Mouse (Mus musculus): Measurements from ENCODE around the gene Tufm. TPM values are rescaled to one million over a fixed set of nuclear protein-coding genes. Genes with fewer than 3 reads are reported as not detected.

Tufm gene
- polyA plus RNA-seq, 1 experiment from 2014 or later, result 57.7 TPM

DNA sequence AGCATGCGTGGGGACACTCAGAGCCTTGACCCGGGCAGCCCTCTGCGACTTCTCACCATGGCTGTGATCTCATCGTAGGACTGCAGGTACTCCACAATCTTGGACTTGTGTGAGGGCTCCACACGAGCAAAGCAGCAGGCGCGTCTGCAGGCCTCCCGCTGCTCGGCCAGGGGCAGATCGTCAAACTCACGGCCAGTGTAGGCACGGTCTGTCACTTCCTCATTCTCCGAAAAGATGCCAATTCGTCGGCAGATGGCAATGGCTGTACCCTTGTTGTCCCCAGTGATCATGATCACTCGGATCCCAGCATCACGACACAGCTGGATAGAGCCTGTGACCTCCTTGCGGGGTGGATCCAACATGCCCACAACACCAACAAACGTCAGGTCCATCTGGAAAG lies 38.7 kb upstream of the Tufm start:
- H3K27me3 ChIP-seq (ENCODE audit: insufficient read depth, low read length), result no peaks in the 10 kb centered on the region
- no peaks in the 10 kb centered on the region for H3K9me3 ChIP-seq (ENCODE audit: low read length)
- H3K36me3 ChIP-seq (replicated peaks; ENCODE audit: insufficient read depth, low read length), result peaks cover 18% of the 10 kb centered on the region
- H3K4me1 ChIP-seq (ENCODE audit: insufficient read depth), result no peaks in the 10 kb centered on the region
- 73% methylated on average over 19 of the region's 19 CpGs for WGBS (ENCODE audit: insufficient replicate concordance)
- ATAC-seq (no peak), DNase-seq (no peak)
- no peak overlapping the region for H3K9ac ChIP-seq (replicated peaks)
- no peak overlapping the region for H3K4me3 ChIP-seq (ENCODE audit: low read depth, low read length)
- no peak for TF ChIP-seq CTCF (IDR thresholded peaks at IDR 0.05; ENCODE audit: low read depth)
- TF ChIP-seq EP300 (IDR thresholded peaks at IDR 0.05; ENCODE audit: low read depth), result no peak
- no peak overlapping the region for H3K4me2 ChIP-seq (ENCODE audit: low read depth, low read length)
- no peak overlapping the region for H3K27ac ChIP-seq (ENCODE audit: low read depth)

DNA sequence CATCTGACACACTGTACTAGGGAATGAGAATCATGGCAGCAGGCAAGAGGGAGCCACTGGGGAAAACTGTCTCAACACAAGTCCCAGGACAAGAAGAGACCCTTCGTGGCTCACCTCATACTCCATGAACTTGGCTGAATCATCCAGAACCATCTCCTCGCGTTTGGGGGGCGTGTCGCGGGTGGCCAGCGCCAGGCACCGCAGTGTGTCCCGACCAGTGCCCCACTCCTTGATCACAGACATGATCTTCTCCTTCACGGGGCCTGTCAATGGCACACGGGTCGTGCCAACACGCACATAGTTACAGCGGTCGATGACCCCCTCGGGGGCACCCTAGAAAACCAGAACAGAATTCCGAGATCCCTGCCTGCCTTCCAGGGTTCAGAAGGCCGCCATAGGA lies 37.2 kb upstream of the Tufm start:
- DNase-seq (no peak), ATAC-seq (no peak)
- TF ChIP-seq CTCF (IDR thresholded peaks at IDR 0.05; ENCODE audit: low read depth) (no peak), EP300 (IDR thresholded peaks at IDR 0.05; ENCODE audit: low read depth) (no peak)
- Histone ChIP-seq H3K9ac (replicated peaks) (no peak overlapping the region), H3K27ac (ENCODE audit: low read depth) (no peak overlapping the region), H3K9me3 (ENCODE audit: low read length) (no peaks in the 10 kb centered on the region), H3K27me3 (ENCODE audit: insufficient read depth, low read length) (no peaks in the 10 kb centered on the region), H3K4me2 (ENCODE audit: low read depth, low read length) (no peak overlapping the region), H3K4me1 (ENCODE audit: insufficient read depth) (no peaks in the 10 kb centered on the region), H3K4me3 (ENCODE audit: low read depth, low read length) (no peak overlapping the region), H3K36me3 (replicated peaks; ENCODE audit: insufficient read depth, low read length) (peaks cover 9% of the 10 kb centered on the region; the same call in 1 of the 2 replicates)
- 89% methylated on average over 18 of the region's 18 CpGs for WGBS (ENCODE audit: insufficient replicate concordance)

DNA sequence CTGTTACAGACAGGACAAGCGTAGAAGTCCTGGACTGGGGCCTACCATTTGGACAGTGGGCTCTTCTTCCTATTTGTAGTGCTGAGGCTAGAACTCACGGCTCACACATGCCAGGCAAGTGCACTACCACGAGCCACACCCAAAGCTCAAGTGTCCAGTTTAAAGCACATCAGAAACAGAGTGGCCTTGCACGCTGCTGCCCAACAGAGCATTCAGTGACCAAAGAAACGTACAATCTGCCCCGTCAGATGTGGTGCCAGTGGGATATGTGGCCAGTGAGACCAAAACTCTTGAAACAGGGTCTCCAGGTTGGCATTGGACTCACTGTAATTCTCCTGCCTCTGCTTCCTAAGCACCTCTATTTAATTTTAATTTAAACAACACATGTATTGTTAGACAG lies 36.5 kb upstream of the Tufm start:
- WGBS (ENCODE audit: insufficient replicate concordance), result 80% methylated on average over 6 of the region's 6 CpGs
- Histone ChIP-seq H3K4me3 (ENCODE audit: low read depth, low read length) (no peak overlapping the region), H3K9ac (replicated peaks) (no peak overlapping the region), H3K9me3 (ENCODE audit: low read length) (no peaks in the 10 kb centered on the region), H3K4me1 (ENCODE audit: insufficient read depth) (no peaks in the 10 kb centered on the region), H3K36me3 (replicated peaks; ENCODE audit: insufficient read depth, low read length) (peaks cover 7% of the 10 kb centered on the region; the same call in 1 of the 2 replicates), H3K27ac (ENCODE audit: low read depth) (no peak overlapping the region), H3K27me3 (ENCODE audit: insufficient read depth, low read length) (no peaks in the 10 kb centered on the region), H3K4me2 (ENCODE audit: low read depth, low read length) (no peak overlapping the region)
- no peak for TF ChIP-seq CTCF (IDR thresholded peaks at IDR 0.05; ENCODE audit: low read depth)
- no peak for TF ChIP-seq EP300 (IDR thresholded peaks at IDR 0.05; ENCODE audit: low read depth)
- DNase-seq (no peak), ATAC-seq (no peak)

DNA sequence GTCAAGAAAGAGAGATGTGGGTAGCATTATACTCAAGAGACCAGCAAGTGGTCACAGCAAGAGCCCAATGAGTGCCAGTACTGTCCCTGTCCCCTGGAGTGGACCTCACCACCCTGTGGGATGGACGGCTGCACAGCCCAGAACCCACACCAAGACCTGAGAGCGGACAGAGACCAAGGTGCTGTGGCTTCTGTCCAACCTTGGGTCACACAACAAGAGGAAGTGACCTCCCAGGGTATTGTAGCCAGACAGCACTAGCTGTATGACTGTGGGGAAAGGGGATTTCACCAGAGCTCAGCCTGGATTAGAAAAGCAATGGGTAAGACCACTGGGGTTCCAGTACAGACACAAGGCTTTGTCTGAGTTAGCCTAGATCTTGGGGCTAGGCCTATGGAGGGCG lies 34.9 kb upstream of the Tufm start:
- no peaks in the 10 kb centered on the region for H3K4me1 ChIP-seq (ENCODE audit: insufficient read depth)
- TF ChIP-seq CTCF (IDR thresholded peaks at IDR 0.05; ENCODE audit: low read depth) (no peak), EP300 (IDR thresholded peaks at IDR 0.05; ENCODE audit: low read depth) (no peak)
- 78% methylated on average over 3 of the region's 3 CpGs for WGBS (ENCODE audit: insufficient replicate concordance)

DNA sequence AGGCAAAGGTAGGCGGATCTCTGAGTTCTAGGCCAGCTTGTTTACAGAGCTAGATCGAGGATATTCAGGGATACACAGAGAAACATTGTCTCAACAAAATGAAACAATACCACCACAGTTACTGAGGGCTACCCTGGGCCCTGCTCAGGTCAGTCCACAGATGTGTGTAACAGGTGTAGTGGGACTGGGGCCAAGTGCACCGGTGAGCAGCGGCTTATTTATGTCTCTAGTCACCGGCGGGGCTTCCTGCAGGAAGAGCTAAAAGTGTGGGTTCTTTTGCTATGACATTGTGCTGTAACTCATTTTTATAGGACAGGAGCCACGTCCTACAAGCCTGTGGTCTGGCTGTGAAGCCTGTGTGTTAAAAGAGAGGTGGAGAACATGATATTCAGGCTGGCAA lies 33.3 kb upstream of the Tufm start:
- H3K27me3 ChIP-seq (ENCODE audit: insufficient read depth, low read length), result no peaks in the 10 kb centered on the region
- no peaks in the 10 kb centered on the region for H3K36me3 ChIP-seq (replicated peaks; ENCODE audit: insufficient read depth, low read length)
- TF ChIP-seq CTCF (IDR thresholded peaks at IDR 0.05; ENCODE audit: low read depth), result no peak
- no peak for TF ChIP-seq EP300 (IDR thresholded peaks at IDR 0.05; ENCODE audit: low read depth)
- no peak overlapping the region for H3K4me3 ChIP-seq (ENCODE audit: low read depth, low read length)
- H3K9ac ChIP-seq (replicated peaks), result no peak overlapping the region
- no peaks in the 10 kb centered on the region for H3K4me1 ChIP-seq (ENCODE audit: insufficient read depth)
- DNase-seq (no peak), ATAC-seq (no peak)
- WGBS (ENCODE audit: insufficient replicate concordance), result 48% methylated on average over 7 of the region's 7 CpGs
- H3K4me2 ChIP-seq (ENCODE audit: low read depth, low read length), result no peak overlapping the region
- H3K27ac ChIP-seq (ENCODE audit: low read depth), result no peak overlapping the region
- H3K9me3 ChIP-seq (ENCODE audit: low read length), result no peaks in the 10 kb centered on the region

More for the DNA sequence above, 34.9 kb upstream of the Tufm start:
- 0 out of 2 replicates have a peak, but pooled peaks cover 4% of the 10 kb centered on the region for H3K36me3 ChIP-seq (replicated peaks; ENCODE audit: insufficient read depth, low read length)
- no peaks in the 10 kb centered on the region for H3K27me3 ChIP-seq (ENCODE audit: insufficient read depth, low read length)
- no peak overlapping the region for H3K27ac ChIP-seq (ENCODE audit: low read depth)
- H3K4me2 ChIP-seq (ENCODE audit: low read depth, low read length), result no peak overlapping the region
- no peak overlapping the region for H3K9ac ChIP-seq (replicated peaks)
- no peak overlapping the region for H3K4me3 ChIP-seq (ENCODE audit: low read depth, low read length)
- ATAC-seq (no peak), DNase-seq (no peak)
- H3K9me3 ChIP-seq (ENCODE audit: low read length), result no peaks in the 10 kb centered on the region

DNA sequence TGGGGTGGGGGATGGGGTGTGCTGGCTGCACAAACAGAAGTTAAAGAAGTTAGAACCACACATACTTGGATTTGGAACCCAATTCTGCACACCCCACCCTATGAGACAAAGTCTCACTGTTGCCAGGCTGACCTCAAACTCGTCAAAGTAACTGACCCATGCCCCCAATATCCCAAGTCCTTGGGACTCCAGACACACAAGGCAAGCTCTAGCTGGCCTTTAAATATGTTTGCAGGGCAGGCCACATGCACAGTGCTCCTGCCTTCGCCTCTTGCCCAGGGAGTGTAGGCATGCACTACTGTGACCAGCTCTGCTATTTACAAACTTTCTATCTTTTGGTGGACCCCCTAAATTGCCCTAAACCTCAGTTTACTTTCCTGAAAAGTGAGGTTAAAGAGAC lies 31.9 kb upstream of the Tufm start:
- H3K4me2 ChIP-seq (ENCODE audit: low read depth, low read length), result no peak overlapping the region
- no peak overlapping the region for H3K9ac ChIP-seq (replicated peaks)
- TF ChIP-seq CTCF (IDR thresholded peaks at IDR 0.05; ENCODE audit: low read depth) (no peak), EP300 (IDR thresholded peaks at IDR 0.05; ENCODE audit: low read depth) (no peak)
- no peaks in the 10 kb centered on the region for H3K9me3 ChIP-seq (ENCODE audit: low read length)
- no peaks in the 10 kb centered on the region for H3K4me1 ChIP-seq (ENCODE audit: insufficient read depth)
- no peak overlapping the region for H3K4me3 ChIP-seq (ENCODE audit: low read depth, low read length)
- no peak for DNase-seq
- 62% methylated on average over 2 of the region's 2 CpGs for WGBS (ENCODE audit: insufficient replicate concordance)
- ATAC-seq, result no peak
- no peaks in the 10 kb centered on the region for H3K36me3 ChIP-seq (replicated peaks; ENCODE audit: insufficient read depth, low read length)
- H3K27me3 ChIP-seq (ENCODE audit: insufficient read depth, low read length), result no peaks in the 10 kb centered on the region
- H3K27ac ChIP-seq (ENCODE audit: low read depth), result no peak overlapping the region
